Mouse (Mus musculus) testis, postnatal 14 days (tissue): ENCODE results near the gene Cdc42ep2.
"Not testable (repeated sequence)": the region's sequence is repeated elsewhere in the genome, so short reads cannot be mapped to it uniquely, and the experiment has no call there.

Experiments used
- DNase-seq: peaks from one replicate; pipeline ENCODE4 v3.0.0; 2021; ENCODE audit warnings: low spot score

Cdc42ep2 gene

DNA sequence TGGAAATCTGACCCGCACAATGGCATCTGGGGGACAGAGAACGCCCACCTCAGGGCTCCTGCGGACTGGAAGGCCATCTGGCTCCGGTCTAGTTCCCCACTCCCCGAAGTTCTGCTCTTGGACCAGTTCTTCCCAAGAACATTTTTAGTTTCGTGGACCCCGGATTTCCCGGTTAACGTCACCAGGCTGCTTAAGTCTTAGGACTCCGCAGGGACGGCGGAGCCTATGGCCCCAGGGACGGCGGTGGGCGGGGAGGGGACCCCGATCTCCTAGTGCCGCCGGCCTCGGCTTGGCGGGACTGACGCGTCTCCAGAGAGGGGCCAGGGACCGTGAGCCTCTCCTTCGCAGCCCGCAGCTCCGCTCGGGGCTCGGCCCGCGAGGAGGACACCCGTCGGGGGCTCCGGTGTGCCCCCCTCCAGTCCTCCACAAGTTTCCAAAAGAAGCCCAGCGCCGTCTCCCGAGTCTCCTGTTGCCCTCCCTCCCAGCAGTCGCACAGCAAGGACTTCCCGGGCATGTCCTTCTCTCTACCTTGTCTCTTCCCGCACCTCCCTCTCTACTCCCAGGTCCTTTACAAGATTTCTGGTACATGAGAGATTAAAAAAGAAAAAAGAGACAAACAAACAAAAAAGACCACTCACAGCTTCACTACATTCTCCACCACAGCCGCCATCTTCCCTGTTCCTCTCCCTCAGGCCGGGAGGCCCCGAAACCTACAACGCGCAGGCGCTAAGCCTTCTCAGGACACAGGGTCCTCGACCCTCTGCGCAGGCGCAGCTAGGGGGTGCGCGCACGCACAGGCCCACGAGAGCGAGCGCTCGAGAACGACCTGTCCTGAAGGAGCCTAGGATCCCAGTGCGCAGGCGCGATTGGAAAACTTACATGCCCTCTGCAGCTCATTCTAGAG lies 12.3 kb downstream of the Cdc42ep2 start:
- DNase-seq = peak; percentile 99

DNA sequence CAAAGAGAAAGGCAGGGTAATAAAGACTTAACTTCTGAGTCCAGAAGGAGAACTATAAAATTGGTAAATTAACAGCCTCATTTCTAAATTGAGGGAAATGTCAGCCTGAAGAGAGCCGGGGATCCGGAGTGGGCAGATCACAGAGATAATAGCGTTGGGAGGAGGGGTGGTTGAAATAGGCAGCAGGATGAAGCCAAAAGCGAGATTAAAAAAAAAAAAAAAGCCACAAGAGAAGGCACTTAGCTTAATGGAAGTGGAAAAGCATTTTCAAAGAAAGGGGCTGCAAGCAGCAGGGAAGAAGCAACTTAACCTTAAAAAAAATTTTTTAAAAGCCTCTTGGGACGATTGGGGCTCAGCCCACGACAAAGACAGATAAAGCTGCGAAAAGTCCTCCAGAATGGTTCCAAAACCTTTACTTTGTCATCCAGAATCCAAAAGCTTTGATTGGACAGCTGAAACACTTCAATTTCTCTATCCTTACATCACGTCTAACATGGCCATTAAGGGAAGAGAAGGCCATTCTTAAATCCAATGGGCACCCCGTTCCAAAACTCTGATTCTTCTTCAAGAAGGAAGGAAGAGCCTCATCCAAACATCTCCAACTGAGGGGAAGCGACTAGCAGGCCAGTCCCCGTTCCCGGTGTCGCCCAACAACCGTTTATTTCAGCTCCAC lies 13.1 kb downstream of the Cdc42ep2 start:
- no peak for DNase-seq

DNA sequence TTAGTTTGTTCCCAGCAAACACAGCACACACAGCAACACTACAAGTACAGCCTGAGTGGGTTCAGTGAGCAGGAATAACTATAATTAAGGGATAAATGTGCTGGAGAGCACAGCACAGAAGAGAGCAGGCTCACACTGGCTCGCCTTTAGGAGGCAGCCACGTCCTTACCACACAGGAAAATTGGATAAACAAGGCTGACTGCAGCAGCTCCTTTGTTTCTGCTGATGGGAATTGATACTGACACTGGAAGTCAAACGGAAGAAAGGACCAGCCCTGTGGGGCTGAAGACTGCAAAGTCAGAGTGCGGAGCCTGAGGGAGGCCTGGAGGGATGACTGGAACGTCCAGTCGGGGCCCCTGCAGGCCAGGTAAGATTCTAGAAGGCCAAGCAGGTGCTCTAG lies 14.4 kb downstream of the Cdc42ep2 start:
- DNase-seq = no peak

GRCm38 (mm10) chr19:5907275-5907674 lies 17.3 kb downstream of the Cdc42ep2 start:
- no peak for DNase-seq

GRCm38 (mm10) chr19:5894002-5894678 lies 30.5 kb downstream of the Cdc42ep2 start, which contains the start of gene Tigd3:
Gene Tigd3 (minus strand): TSS chr19:5894149.
- DNase-seq = peak; percentile 95

DNA sequence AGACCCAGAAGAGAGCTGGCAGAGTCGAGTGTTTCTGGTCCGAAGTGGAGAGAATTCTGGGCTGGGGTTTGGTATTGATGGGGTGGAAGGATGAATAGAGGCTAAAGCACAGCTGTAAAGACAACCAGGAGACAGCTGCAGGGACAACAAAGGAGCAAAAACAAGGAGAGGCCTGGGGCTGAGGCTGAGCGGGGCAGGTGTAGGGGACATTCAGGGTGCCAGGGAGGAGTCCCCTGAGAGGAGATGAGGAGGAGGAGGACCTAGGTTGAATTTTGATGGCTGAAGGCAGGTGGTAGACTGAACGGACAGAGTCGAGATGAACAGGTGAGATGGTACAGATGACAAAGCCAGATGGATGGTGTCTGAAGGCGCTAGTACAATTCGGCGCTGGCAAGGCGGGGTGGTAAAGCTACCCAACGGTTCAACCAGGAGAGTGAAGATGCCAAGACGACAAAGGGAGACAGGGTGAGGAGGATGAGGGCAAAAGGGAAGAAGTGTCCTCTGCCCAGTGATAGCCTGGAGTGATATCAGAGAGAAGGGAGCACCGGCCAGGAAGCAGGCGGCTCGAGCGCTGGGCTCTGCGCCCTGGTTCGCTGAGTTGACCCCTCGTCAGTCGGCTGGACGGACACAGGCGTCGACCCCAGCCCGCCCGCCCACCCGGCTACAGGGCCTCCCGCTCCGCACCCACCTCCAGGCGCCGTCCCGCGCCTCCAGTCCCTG lies 31.2 kb downstream of the Cdc42ep2 start:
- no peak for DNase-seq

GRCm38 (mm10) chr19:5892735-5893134 lies 31.9 kb downstream of the Cdc42ep2 start:
- no peak for DNase-seq

DNA sequence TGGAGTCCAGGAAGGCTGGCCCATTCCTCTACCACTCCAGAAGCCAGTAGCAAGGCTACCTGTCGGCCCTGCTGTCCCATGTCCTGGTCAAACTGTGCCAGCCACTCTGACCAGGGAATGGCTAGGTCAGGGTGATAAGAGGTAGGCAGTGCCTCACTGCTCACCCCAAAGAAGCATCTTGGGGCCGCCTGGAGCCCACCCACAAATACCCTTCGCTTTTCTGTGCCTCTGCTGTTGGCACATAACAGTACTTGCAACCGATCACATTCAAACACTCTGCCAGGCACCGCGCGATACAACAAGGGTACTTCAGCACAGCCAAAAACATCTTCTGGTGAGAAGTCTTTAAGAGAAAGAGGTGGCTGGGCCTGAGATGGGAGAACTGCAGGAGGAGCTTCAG lies 32.4 kb downstream of the Cdc42ep2 start:
- DNase-seq = no peak

GRCm38 (mm10) chr19:5891521-5892258 lies 32.9 kb downstream of the Cdc42ep2 start:
- no peak for DNase-seq

DNA sequence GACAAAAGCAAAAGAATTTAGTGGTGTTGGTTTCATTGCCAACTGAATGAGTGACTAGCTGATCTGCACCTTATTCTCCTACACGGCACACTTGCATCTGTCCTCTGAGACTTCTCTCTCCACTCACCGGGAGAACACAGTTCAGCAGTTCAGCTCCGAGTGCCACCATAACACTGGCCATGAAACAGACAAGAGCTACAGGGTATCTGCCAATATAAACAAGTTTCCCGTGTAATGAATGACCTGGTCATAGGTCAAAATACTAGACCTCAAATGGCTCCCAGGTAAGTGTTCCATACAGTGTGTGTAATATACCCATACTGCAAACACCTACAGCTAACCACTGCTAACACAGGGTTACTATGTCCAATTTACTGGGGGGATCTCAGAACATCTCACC lies 35.4 kb downstream of the Cdc42ep2 start:
- no peak for DNase-seq

DNA sequence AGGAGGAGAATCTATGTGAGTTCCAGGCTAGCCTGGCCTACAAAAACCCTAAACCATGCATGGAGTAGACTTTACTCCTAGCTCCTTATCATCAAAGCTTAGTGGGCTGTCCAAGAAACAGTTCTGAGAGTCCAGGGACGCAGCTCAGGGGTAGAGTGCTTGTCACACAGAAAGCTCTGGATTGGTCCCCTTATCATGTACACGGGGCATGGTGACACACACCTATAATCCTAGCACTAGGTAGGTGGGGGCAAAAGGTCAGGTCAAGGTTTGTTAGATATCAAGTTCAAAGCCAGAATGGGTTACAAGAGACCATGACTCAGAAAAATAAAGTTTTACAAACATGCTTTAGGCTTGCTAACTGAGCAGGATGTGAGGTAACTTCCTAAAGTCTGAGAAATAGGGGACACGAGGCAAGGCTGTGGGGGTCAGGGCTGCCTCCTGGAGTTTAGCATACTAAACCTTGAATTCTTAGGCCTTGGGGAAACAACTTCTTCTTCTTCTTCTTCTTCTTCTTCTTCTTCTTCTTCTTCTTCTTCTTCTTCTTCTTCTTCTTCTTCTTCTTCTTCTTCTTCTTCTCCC lies 37.3 kb downstream of the Cdc42ep2 start:
- no peak for DNase-seq

DNA sequence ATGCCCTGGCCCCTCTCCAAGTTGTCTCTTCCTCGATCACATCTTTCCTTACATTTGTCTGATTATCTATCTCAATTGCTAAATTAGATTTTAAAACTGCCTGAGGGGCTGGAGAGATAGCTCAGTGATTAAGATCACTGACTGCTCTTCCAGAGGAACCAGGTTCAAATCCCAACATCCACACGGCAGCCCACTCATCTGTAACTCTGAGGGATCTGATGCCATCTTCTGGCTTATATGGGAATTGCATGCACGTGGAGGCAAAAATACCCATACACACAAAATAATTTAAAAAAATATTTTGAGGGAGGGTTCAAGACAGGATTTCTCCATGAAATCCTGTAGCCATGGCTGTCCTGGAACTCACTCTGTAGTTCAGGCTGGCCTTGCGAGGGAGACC lies 38.8 kb downstream of the Cdc42ep2 start:
- DNase-seq = no peak

- DNase-seq = peak; percentile 80
Measured at GRCm38 (mm10) chr19:5883935-5884334, 40.7 kb downstream of the Cdc42ep2 start.

DNA sequence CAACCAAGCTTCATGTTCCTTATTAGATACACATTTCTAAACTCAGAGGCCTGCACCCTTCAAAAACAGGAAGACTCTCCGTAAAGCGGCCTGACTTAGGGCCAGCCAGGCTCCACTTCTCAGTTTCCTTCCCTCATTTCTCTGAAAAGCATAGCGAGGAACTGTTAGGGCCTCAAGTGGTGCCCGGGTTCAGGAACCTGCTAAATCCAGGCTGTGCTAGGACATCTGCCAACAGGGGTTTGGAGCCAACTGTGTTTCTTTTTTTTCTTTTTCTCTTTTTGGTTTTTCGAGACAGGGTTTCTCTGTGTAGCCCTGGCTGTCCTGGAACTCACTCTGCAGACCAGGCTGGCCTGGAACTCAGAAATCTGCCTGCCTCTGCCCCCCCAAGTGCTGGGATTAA lies 42.5 kb downstream of the Cdc42ep2 start:
- not testable (repeated sequence) for DNase-seq

- DNase-seq = no peak
Measured at GRCm38 (mm10) chr19:5881155-5881554, 43.5 kb downstream of the Cdc42ep2 start.

DNA sequence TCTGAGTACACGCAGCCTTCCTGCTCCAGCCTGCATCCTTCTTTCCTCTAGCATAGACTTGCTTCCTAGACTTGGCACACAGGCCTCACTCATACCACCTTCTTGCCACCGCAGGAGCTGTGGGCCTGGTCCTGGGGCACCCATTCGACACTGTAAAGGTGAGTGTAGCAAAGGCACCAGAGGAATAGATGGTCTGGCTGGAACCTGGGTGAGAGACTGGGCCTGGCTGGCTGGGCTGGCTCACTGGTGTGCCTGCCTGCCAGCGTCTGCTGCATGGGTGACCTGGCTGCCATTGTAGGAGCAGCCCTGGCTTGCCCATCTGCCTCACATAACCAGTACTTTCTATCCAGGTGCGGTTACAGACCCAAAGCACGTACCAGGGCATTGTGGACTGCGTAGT lies 44.9 kb downstream of the Cdc42ep2 start:
- no peak for DNase-seq

- DNase-seq = peak; percentile 75
Measured at GRCm38 (mm10) chr19:5878916-5879315, 45.7 kb downstream of the Cdc42ep2 start.

DNA sequence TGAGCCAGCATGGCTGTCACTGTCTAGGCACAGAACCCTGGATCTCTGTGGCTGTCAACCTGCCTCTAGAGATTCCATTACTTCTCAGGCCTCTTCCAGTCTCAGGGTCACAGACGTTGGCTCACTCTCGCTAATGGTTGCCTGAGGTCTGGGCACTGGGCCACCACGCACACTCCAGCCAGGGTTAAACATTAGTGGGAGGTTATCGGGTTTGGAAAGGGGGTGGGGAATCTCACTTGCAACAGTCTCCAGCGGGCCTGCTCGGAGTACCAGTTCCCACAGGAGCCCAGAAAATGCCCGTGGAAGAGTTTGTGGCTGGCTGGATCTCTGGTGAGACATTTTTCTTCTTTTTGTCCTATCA lies 46.3 kb downstream of the Cdc42ep2 start:
- peak; percentile 82 for DNase-seq

DNA sequence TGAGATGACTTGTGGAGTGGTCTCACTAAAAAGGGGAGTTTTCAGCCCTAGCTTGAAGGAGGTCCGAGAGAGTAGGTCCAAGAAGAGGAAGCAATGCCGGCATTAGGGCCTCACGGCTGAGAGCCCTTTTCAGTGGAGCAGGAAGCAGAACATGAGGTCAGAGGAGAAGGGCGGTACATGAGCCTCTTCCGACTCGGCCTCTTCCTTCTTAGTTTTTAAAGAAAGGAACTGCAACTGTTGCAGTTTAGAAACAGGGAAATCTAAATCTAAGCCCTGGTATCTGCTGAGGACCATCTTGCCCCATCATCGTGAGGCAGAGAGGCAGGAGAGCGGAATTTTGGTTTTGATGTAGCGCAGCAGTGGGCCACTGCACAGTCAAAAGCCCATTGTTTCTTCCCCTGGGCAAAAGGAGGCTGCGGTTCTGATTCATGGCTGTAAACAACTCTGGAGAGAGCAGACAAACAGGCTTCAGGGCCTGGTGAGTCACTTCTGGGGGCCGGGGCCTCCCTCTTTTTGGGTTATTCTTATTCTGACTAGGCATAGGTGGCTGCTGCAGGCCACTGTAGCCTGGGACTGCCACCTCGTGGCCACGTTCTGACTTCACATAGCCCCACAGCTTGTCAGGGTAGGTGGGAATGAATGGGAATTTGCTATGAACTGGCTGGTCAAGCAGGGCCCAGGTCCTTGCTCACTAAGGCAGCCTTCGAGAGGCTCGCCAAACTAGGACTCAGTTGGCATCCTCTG lies 46.8 kb downstream of the Cdc42ep2 start, which contains the start of gene Slc25a45:
TSS of gene Slc25a45 (plus strand) at position 191 of the 744 bp plus-strand sequence.
- peak; percentile 60 for DNase-seq

DNA sequence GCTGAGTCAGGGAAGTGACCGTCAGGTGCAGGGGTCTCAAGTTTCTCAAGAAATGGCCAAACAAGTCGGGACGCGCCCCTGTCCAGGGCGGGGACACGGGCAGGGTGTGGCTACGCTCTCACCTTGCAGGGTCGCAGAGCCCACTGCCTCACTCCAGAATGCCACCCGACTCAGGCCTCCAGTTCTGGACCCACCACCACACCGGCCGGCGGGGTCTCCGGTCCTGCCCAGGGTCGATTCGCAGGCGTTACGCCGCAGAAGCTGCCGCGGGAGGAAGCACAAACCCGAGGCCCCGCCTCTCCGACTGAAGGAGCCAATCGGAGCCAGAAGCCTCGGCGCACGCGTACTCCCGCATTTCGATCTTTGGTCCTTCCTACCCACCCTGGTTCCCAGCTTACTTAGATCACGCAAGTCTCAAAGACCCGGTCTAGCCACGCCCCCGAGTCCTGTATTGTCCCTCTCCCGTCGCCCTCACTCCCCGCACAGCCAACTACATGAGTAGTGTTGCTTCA lies 49.6 kb downstream of the Cdc42ep2 start, which contains the start of gene Frmd8:
TSS of gene Frmd8 (minus strand) at position 306 of the 512 bp plus-strand sequence.
- DNase-seq = peak; percentile 91
